Mouse (Mus musculus): ENCODE results near the gene Tprkb.
A peak's percentile ranks its signal among the peaks of the same experiment; 100 is the strongest.
"Not testable (repeated sequence)": the region's sequence is repeated elsewhere in the genome, so short reads cannot be mapped to it uniquely, and the experiment has no call there.

Gene Tprkb

DNA sequence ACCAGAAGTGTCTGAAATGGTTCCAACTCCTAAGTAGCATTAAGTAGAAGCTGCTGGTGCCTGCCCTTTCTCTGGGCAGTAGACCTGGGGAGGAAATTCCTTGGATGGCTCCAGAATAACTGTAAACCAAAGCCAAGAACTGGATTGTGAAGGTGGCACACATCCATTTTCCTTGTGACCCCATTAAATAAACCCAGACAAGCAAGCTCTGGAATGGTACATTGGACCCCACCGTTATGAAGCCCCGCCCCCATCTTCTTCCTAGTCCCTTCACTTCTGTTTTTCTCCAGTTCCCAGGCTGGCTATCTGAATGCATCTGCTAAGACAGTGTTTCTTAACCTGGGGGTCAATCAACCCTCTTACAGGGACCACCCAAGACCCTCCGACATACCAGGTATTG, at the start of gene Tprkb:
Gene Tprkb, plus strand, starts transcription at position 279 of the 400 bp plus-strand sequence.
- DNase-seq (ENCODE audit: extremely low read depth, insufficient read length, low spot score) = no peak

DNA sequence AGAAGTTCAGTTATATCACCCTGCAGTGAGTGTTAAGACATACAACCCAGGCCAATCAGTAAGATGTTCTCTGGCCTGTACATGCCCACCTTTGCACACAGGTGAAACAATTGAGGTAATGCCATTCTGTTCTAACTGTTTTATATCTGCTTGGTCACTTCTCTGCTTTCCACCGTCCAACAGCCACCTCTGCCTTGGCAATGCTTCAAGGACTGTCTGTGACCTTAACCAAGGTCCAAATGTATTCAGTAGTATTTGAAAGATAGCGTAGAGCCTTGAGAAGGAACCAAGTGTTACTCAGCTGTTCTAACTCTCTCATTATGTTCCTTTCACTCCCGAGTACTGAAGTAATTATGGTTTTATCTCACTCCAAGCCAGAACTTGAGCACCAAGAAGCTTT, 49.1 kb upstream of the Tprkb start:
- DNase-seq (ENCODE audit: extremely low read depth, insufficient read length, low spot score) = no peak

DNA sequence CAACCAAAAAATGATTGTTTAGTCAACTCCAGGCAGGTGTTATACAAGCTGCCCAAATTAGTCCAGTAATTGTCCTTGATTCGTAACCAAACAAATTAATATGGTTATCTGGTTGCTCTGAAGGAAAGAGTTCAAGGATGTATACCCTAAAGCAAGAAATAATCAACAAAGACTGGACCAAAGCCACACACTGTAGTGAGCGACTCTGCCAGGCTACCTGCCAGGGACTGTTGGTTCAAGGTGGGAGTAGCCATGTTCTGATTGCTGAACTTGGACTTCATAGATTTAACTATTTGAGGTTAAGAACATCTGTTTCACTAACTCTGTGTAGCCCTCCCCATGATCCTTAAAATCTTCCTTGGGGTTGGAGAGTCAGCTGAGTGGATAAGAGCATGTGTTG, 48.5 kb upstream of the Tprkb start:
- no peak for DNase-seq (ENCODE audit: extremely low read depth, insufficient read length, low spot score)

DNA sequence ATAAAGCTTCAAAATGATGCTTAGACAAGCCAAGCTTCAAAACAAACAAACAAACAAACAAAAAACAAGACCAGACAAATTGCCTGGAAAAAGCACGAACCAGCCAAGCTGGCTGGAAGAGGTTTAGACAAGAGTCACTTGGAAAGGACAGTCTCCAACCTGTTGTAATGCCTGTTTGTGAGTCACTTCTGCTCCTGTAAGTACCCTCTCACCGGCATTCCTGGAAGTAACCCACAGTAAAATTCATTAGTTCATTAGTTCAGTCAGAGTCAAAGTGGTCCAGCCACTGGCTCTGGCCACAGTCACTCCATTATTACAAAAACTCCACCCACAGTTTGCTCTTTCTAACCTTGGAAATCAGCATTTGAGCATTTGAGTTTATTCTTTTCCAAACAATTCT, 47.8 kb upstream of the Tprkb start:
- DNase-seq (ENCODE audit: extremely low read depth, insufficient read length, low spot score) = no peak

DNA sequence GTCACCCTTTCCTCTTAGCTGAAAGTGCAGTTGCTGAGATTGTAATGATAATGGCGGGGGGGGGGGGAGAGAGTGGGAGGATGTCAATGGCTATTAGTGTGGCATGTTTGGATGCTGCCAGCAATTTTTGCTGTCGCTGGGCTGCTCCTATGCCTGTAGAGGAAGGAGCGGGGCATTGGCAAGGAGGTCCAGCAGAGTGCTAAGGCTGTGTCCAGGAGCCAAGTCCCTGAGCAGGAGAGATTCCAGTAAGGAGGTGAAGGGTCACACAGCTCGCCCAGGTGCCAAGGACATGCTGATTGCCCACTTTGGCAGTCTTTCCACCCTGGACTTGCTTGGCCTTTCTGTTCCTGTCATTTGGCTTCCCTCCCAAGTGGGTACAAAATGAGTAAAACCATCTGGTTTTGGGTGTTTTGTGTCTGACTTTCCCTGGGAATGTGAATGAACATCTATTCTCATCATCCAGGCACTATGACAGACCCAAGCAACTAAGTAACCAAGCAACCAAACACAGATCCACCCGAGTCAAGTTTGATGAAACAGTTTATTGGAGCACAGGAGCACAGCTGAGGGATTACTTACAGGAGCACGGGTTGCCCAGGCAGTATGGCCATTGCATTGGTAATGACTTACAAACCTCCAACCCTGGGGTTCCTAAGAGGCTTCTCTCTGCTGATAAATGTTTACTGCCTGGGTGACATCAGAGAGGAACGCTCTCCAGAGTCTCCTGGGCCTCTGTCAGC, 46.6 kb upstream of the Tprkb start:
- DNase-seq (ENCODE audit: extremely low read depth, insufficient read length, low spot score) = not testable (repeated sequence)

DNA sequence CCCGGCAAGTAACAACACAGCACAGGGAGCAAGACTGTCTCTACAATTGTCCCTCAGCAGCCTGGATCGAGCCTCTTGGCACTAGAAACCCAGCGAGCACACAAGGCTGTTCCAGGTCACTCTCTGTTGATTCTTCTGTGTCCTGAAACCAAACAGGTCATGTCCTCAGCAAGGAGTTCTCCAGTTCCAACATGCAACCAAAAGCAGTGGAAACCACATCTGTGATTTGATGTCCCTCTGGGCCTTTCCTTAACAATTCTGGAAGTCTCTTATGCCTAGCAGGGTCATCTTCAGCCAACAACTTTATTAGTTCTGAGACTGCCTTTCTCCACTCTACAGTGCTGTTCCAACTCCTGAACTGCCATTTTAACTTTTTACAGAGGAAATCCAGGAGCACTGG, 45.5 kb upstream of the Tprkb start:
- not testable (repeated sequence) for DNase-seq (ENCODE audit: extremely low read depth, insufficient read length, low spot score)

DNA sequence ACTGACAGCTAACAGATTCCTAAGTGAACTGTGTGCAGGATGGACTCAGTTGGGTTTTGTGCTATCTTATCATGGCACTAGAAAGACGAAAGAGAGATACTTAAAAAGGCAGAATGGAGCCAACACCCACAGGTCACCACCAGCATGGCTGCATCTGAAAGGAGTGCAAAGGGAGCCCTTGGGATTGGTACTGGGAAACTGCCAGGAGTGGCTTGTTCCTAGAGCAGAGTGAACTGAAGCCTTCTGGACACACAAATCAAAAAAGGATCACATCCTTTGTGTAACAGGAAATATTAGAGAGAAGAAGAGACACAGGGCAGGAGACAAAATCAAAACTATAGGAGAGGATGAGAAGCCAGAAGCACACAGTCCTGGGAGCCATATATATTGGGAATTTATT, 44.7 kb upstream of the Tprkb start:
- DNase-seq (ENCODE audit: extremely low read depth, insufficient read length, low spot score) = not testable (repeated sequence)

DNA sequence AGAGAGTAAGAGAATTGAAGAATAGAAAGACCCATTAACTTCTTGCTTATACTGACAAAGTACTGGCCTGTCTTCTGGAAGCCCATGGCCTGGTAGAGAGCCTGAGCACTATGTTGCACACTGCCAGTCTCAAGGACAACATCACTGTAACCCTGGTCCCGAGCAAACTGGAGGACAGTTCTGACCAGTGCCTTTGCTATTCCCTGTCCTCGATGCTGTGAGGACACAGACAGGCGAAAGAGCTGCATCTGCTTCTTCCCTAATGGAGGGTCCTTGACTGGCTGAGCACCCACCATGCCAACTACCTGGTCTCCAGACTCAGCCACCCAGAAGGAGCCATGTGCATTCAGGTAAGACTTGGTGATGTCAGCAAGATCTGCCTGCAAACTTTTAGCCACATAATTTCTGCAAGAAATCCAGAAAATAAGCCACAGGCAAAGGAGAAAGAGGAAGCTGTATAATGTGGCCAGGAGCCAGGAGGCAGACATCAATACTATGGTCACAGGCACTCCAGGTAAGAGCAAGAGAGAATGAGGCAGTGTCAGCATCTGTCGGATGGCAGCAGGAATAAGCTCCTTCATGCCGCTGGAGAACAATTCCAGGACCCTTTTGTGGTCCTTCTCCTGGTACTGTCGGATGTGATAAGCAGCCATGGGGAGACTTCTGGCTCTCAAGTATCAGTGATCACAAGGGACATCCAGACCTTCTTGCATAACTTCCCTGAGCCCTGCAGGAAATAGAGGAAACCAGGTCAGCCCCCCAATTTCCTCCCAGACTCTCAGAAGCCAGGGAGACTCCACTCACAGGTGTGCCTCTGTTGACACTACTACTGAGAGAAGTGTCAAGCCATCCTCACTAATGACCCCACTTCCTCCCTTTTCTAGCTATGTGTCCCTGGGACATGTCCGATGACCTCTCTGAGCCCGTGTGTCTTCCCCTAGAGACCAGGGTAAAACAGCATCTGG, 43.7 kb upstream of the Tprkb start:
- DNase-seq (ENCODE audit: extremely low read depth, insufficient read length, low spot score) = no peak

DNA sequence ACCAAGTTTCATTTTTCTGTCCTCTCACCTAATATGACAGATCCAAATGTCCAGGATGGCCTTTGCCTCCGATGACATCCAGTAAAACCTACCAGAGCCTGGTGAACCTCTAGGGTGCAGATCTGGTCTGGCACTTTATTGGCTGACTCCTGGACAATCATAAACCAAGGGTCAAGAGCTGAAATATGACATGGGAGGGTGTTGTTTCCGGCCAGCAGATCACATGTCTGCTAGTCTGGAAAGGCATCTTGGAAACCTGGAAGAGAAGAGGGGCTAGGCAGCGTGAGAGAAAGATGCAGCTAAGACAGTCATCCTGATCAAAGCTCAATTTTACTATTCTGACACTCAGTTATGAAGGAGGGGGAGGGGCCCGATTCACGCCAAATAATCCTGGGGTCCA, 42.7 kb upstream of the Tprkb start, which contains the start of gene Nat8f2:
Gene Nat8f2, minus strand, starts transcription at position 153 of the 400 bp plus-strand sequence.
- DNase-seq (ENCODE audit: extremely low read depth, insufficient read length, low spot score) = not testable (repeated sequence)

DNA sequence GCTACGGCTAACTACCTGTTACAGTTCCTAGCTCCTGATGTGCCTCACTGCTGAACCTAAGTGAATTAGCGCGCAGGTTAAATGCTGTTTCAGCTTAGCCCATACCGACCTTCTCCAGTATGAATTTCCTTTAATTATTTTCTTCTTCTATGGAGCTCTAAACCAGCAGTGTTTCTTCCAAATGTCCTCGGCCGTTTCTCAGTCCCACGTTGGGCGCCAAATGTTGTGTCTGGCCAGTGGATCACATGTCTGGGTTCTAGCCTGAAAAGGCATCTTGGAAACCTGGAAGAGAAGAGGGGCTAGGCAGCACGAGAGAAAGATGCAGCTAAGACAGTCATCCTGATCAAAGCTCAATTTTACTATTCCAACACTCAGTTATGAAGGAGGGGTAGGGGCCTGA, 28.4 kb upstream of the Tprkb start:
- DNase-seq (ENCODE audit: extremely low read depth, insufficient read length, low spot score) = not testable (repeated sequence)

DNA sequence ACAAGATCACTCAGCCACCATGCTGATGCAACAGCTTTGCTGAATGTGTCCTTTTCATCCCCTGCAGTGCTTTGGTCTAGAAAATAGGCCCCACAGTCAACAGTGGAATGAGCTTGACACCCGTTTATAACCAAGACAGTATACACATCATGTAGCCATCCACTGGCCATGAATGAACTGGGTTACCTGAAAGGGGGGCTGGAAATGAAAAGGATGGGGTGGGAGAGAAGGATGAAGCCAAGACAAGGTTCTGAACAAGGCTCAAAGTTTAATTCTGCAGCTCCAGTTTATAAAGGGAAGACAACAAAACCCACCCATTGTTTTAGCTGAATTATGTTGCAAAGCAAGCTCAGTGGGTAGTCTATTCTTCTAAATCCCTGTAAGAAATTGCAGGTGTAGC, 27.4 kb upstream of the Tprkb start:
- no peak for DNase-seq (ENCODE audit: extremely low read depth, insufficient read length, low spot score)

DNA sequence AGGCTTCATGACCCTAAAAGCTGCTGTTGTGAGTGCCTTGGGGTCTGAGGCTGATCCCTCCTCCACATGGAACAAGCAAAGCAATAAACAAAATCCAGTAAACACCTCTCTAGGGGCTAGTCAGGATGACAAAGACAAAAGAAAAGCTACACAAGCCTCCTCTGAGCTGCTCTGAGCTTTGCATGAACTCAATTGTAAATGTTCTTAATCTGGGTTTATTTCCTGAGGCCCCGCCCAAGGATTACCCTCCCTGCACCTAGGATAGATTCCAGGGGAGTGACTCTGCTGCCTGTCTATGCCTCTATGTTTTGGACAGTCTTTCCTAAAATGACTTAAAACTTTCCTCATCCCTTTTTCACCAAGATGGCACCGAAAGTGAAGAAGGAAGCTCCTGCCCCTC, 22.7 kb upstream of the Tprkb start:
- no peak for DNase-seq (ENCODE audit: extremely low read depth, insufficient read length, low spot score)

DNA sequence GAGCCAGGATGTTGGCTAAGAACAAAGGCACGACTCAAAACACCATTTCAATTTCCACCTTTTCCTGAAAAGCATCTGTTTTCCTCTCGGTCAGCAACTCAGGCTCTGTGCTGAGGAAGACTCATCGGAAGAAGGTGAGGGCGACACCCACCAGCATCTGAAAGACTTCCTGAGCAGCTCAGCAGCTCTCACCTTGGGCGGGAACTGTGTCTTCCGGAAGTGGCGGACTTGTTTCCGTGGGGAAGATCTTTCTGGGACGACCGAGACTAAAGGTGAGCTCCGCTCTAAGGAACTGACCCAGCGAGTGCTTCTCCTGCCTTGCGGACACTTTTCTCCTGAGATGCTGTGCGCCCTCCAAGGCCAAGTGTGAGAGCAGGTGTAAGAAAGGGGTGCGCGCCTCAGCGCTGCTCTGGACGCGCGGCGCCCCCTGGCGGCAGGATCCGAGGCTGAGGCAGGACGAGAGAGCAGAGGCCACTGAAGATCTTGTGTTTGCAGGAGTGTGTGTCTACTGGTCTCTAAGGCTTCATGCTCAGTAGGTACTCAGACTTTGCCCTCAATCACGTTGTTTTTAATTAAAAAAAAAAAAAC, 16.5 kb upstream of the Tprkb start:
- peak; percentile 17 for DNase-seq (ENCODE audit: extremely low read depth, insufficient read length, low spot score)

DNA sequence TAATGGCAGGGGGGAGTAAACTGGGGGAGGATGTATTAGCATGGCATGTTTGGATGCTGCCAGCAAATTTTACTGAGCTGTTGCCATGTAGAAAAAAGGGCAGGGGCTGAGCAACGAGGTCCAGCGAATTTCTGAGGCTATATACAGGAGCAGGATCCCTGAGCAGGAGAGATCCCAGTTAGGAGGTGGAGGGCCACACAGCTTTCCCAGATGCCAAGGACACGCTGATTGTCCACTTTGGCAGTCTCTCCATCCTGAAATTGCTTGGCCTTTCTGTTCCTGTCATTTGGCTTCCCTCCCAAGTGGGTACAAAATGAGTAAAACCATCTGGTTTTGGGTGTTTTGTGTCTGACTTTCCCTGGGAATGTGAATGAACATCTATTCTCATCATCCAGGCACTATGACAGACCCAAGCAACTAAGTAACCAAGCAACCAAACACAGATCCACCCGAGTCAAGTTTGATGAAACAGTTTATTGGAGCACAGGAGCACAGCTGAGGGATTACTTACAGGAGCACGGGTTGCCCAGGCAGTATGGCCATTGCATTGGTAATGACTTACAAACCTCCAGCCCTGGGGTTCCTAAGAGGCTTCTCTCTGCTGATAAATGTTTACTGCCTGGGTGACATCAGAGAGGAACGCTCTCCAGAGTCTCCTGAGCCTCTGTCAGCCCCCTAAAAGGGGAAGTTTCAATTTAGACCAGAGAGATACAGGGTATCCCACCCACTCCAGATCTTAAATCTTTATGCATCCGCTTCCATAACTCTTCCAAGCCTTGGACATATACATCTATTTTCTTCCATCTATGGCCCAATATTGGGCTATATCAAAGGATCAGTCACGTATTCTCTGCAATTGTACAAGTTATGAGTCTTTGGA, 12.8 kb upstream of the Tprkb start:
- DNase-seq (ENCODE audit: extremely low read depth, insufficient read length, low spot score) = not testable (repeated sequence)

DNA sequence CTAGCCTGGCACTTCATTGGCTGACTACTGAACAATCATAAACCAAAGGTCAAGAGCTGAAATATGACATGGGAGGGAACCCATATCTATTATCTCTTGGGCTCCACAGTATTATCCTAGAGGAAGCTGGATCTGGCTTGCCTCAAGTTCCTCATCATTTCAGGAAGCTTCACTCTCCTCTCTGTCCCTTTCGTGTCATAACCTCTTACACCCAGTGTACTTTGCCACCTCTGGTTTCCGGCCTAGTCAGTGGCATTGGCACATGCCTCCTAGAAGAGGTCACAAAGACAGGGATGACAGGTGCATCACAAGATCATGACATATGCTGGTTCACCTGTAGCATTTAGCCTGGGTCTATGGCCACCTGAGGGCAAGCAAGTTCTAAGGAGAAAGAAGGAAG, 9.4 kb upstream of the Tprkb start:
- no peak for DNase-seq (ENCODE audit: extremely low read depth, insufficient read length, low spot score)

DNA sequence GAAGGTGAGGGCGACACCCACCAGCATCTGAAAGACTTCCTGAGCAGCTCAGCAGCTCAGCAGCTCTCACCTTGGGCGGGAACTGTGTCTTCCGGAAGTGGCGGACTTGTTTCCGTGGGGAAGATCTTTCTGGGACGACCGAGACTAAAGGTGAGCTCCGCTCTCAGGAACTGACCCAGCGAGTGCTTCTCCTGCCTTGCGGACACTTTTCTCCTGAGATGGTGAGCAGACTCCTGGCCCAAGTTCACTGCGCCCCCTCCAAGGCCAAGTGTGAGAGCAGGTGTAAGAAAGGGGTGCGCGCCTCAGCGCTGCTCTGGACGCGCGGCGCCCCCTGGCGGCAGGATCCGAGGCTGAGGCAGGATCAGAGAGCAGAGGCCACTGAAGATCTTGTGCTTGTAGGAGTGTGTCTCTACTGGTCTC, 7.0 kb upstream of the Tprkb start, which contains the start of gene Nat8f4:
Gene Nat8f4, minus strand, starts transcription at position 243 of the 420 bp plus-strand sequence.
- DNase-seq (ENCODE audit: extremely low read depth, insufficient read length, low spot score) = peak; percentile 15

DNA sequence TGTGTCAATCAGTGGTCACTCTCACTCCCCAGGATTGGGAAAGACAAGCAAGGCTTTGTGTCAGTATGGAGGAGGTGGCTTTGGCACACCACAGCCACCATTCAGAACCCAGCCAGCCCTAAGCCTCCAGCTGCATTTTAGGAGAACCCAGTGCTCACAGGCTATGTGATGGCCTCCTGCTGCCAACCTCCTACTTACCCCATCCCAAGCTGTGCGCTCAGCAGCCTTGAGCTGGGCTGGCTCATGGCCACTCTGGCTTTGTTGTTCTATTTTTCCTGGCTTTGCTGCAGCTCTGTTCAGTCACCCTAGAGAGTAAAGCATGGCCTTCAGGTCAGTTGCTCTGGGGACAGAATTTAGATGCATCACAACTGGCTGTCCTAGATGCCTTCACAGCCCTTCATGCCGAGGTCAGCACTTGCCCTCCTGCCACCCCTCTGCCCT, 4.7 kb upstream of the Tprkb start:
- DNase-seq (ENCODE audit: extremely low read depth, insufficient read length, low spot score) = not testable (repeated sequence)

DNA sequence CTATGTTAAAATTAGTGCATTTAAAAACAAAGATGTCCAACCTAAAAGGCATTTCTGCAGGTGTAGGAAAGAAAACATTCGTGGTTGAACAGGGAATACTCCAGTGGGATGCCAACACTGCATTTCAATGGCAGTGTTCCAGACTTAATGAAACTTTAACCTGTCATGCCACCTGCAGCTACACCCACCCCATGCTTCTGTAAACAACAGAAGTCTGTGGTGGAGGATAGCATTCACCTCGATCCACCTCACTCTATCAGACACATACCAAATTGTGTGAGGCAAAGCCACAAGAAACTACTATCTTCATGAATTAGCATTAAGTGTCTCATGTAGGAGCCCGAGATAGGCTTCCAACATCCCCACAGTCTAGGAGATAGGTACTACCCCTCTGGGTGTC, 3.3 kb upstream of the Tprkb start:
- no peak for DNase-seq (ENCODE audit: extremely low read depth, insufficient read length, low spot score)

DNA sequence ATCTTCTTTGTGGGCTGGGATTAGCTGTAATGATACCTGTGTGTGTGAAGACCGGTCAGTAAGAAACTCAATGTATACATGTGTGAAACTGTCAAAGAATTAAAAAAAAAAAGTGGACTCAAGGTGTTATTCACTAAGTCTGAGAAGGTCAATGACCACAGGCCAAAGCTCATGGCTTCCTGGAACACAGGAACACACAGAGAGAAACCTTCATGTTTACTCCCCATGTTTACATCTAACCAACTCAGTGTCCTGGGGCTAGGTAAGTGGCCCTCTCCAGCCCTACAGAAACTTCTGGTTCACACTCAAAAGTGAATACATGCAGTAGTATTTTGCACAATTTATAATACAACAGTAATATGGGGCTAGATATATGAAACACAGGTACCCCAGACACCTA, 2.0 kb upstream of the Tprkb start:
- DNase-seq (ENCODE audit: extremely low read depth, insufficient read length, low spot score) = no peak

DNA sequence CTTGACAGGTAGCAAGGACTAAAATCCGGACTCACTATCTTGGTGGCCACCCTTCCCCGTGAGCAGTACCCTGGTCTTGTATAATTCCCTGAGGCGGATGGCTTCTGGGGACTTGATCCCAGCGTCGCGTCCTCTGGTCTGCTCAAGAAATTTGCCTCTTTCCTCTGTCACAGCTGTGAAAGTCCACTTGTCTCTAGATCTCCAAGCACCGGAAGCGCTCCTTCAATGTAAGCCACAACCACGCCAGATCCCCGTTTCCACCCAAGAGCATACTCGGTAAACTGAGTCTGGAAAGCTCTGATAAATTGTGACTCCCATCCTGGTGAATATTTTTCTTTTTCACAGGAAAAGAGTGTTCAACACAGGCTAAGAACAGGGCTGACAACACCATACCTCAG, 3.5 kb downstream of the Tprkb start:
- DNase-seq (ENCODE audit: extremely low read depth, insufficient read length, low spot score) = no peak
